Mouse (Mus musculus): ENCODE measurements around the gene Adat1.

DNA sequence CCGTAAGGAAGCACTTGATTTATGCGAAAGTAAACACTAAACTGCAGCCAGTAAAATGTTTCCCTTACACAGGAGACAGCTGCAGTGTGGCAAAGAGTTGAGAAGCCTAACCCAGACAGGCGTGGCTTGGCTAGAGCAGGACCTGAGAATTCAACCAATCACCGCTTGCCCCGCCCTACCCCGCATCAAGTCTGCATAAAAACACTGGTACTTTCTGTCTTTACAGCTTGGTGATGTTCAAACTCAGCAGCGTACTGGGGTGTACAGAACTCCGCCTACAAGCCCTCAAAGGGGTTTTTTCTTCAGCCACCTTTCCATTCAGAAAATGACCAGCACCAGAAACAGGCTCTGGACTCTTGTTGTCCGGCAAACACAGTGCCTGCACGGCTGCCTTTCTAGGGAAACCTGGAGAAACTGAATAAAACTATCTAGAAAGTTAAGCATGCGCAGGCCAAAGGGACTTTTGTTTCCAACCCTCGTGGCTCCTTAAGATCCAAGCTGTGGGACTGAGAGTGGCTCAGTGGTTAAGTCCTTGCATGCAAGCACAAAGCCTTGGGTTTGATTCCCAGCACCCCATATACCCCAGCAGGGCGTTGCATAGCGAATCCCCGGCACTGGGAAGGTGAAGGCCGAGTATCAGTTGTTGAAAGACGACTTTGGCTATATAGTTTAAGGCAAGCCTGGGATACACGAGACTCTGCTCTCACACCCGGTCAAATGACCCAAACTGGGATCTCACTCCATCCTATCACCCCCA, 59.3 kb downstream of the Adat1 start:
- TF ChIP-seq CTCF (IDR thresholded peaks at IDR 0.05; ENCODE audit: low read depth) (no peak), EP300 (IDR thresholded peaks at IDR 0.05; ENCODE audit: low read depth) (no peak)
